Mouse (Mus musculus) kidney, adult 2 months (tissue): ENCODE data around the gene Cetn4.

Source experiments
- CTCF ChIP-seq: fragments of 200-500 bp; conservative IDR thresholded peaks from 2 replicates; pipeline ENCODE4 v1.5.1; 2011; ENCODE audit warnings: low read depth, mild to moderate bottlenecking, control low read depth, low read length, moderate library complexity, mixed read lengths; ENCODE audit not compliant: insufficient read depth, insufficient read length
- POLR2A ChIP-seq: fragments of 200-500 bp; IDR thresholded peaks from one replicate; pipeline ENCODE4 v1.6.1; 2011; ENCODE audit warnings: low read depth, low read length, control low read depth

DNA sequence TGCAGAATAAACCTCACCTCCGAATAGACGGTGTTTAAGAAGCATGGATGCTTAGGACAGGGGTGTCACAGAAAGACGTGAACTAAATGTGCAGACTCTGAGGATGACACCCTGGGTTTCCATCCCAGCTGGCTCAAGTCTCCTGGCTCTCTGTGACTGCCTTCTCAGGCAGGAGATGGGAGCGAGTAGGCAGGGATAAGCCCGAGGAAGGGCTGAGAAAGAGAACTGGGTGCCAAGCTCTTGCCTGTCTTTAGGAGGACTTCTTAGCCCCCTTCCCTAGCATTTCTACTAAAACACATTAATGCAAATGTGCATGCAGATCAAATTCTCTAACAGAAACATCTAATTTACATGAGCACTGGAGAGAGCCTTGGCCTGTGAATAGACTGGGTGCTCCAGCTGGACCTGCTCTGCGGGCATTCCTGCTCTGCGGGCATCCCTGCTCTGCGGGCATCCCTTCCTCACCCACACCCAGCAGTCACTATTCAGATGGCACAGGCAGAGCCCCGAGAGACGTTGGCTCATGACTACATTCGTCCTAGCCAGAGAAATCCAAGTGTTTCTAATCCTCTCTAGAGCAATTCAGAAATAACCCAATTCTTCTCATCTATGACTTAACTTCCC lies 30.1 kb downstream of the Cetn4 start:
- TF ChIP-seq POLR2A (no peak), CTCF (no peak)
